ENCODE assay signal across 20 mouse cellular contexts in the genomic region with DNA sequence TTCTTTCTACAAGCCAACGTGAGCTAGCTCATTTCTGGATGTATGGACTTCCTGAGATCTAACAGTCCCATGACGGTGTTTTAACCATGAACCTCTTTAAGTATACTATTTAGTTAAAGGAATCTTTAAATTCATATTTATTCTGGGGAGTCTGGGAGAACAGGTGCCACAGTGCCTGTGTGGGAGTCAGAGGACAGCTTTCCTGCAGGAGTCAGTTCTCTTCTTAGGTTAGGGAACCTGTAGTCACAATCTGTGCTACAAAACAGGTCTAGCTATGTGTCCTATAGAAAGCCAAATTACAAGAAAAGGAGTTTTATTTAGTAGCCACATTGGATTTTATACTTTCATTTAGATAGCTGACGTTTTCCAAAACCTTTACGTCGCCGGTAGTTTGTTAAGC.
"Had no signal": no experiment of that assay in that cellular context is flagged by ENCODE, and none has a peak within 500 bp of the region (broad histone marks: within the 10 kb centered on the region; RNA-seq: fewer than 3 reads in every experiment).

No protein-coding gene starts in this region.

- DNase-seq: gastrocnemius, postnatal 10 days; gastrocnemius, postnatal 25 days; heart, adult 18-20 months; heart, postnatal 10 days; heart, postnatal 4 days; kidney, postnatal 4 days; liver; liver, embryonic 13.5 days had no signal

- ATAC-seq: inflammation-experienced regulatory T-cells, adult 6 months; intestine, embryonic 15.5 days; intestine, postnatal 0 days had no signal

- H3K4me3 ChIP-seq: heart, embryonic 10.5 days; heart, embryonic 12.5 days; hindbrain, embryonic 10.5 days; hindbrain, embryonic 12.5 days; intestine, embryonic 15.5 days; left cerebral cortex, adult 2 months; limb, embryonic 10.5 days; limb, embryonic 12.5 days; liver, embryonic 13.5 days; liver, embryonic 15.5 days had no signal

- H3K27ac ChIP-seq: heart, embryonic 10.5 days; hindbrain, embryonic 10.5 days; hindbrain, embryonic 12.5 days; hindbrain, embryonic 14.5 days; intestine, embryonic 15.5 days; left cerebral cortex, adult 2 months; limb, embryonic 10.5 days; limb, embryonic 12.5 days; liver, embryonic 13.5 days; liver, embryonic 15.5 days had no signal
